Mouse (Mus musculus) forebrain, embryonic 11.5 days (tissue): ENCODE data around the gene Tanc1. TPM values are rescaled to one million over a fixed set of nuclear protein-coding genes. Genes with fewer than 3 reads are reported as not detected.
A peak's percentile ranks its signal among the peaks of the same experiment; 100 is the strongest.
"Not testable (repeated sequence)": the region's sequence is repeated elsewhere in the genome, so short reads cannot be mapped to it uniquely, and the experiment has no call there.

Experiments used
- ATAC-seq: fragments of 200-750 bp; cut with Nextera tagmentation; replicated peaks from 2 replicates; pipeline ENCODE4 v1.8.0; 2017; ENCODE audit warnings: moderate TSS enrichment; ENCODE audit not compliant: low FRiP score
- DNase-seq: peaks from one replicate; pipeline ENCODE4 v3.0.0-alpha.2; 2017; ENCODE audit warnings: low spot score
- H3K27ac ChIP-seq: fragments of 300-500 bp; sonication (generic); 2 replicates; pipeline ENCODE4 v1.5.1; 2014; ENCODE audit warnings: low read depth, low read length
- H3K27me3 ChIP-seq: fragments of 300-500 bp; sonication (generic); 2 replicates; pipeline ENCODE4 v1.6.1; 2014; ENCODE audit warnings: mild to moderate bottlenecking, low read length, mixed read lengths; ENCODE audit not compliant: control insufficient read depth, insufficient read depth
- H3K36me3 ChIP-seq: fragments of 300-500 bp; sonication (generic); 2 replicates; pipeline ENCODE4 v1.6.1; 2014; ENCODE audit warnings: mild to moderate bottlenecking, low read length, moderate library complexity, mixed read lengths; ENCODE audit not compliant: control insufficient read depth, insufficient read depth
- H3K4me1 ChIP-seq: fragments of 300-500 bp; sonication (generic); replicated peaks from 2 replicates; pipeline ENCODE4 v1.6.1; 2014; ENCODE audit warnings: low read length, mixed read lengths; ENCODE audit not compliant: control insufficient read depth, insufficient read depth
- H3K4me2 ChIP-seq: fragments of 300-500 bp; sonication (generic); 2 replicates; pipeline ENCODE4 v1.6.1; 2014; ENCODE audit warnings: low read depth, mild to moderate bottlenecking, low read length, moderate library complexity, mixed read lengths; ENCODE audit not compliant: severe bottlenecking
- H3K4me3 ChIP-seq: fragments of 300-500 bp; sonication (generic); 2 replicates; pipeline ENCODE4 v1.5.1; 2014; ENCODE audit warnings: low read depth, low read length
- H3K9ac ChIP-seq: fragments of 300-500 bp; sonication (generic); 2 replicates; pipeline ENCODE4 v1.6.1; 2014; ENCODE audit warnings: low read length
- H3K9me3 ChIP-seq: fragments of 300-500 bp; sonication (generic); 2 replicates; pipeline ENCODE4 v1.6.1; 2016; ENCODE audit warnings: low read length, mixed read lengths; ENCODE audit not compliant: control insufficient read depth
- WGBS: fragments of 180-500 bp; shearing (Covaris S2); extraction: QIAGEN DNeasy Blood & Tissue Kit; methylation state at CpG from one replicate; pipeline ENCODE4 v1.1.7; 2014; 5-methylcytosine and 5-hydroxymethylcytosine counted together
- polyA plus RNA-seq: library from polyadenylated mRNA; unstranded; fragments of >200 nt; fragmentation: Nextera tagmentation; extraction: Ambion mirVana; gene quantifications from 2 replicates; pipeline ENCODE4 v1.2.1, GENCODE M21; 2014

Tanc1 gene
- 21.0 and 22.7 TPM in 2 replicates for polyA plus RNA-seq

DNA sequence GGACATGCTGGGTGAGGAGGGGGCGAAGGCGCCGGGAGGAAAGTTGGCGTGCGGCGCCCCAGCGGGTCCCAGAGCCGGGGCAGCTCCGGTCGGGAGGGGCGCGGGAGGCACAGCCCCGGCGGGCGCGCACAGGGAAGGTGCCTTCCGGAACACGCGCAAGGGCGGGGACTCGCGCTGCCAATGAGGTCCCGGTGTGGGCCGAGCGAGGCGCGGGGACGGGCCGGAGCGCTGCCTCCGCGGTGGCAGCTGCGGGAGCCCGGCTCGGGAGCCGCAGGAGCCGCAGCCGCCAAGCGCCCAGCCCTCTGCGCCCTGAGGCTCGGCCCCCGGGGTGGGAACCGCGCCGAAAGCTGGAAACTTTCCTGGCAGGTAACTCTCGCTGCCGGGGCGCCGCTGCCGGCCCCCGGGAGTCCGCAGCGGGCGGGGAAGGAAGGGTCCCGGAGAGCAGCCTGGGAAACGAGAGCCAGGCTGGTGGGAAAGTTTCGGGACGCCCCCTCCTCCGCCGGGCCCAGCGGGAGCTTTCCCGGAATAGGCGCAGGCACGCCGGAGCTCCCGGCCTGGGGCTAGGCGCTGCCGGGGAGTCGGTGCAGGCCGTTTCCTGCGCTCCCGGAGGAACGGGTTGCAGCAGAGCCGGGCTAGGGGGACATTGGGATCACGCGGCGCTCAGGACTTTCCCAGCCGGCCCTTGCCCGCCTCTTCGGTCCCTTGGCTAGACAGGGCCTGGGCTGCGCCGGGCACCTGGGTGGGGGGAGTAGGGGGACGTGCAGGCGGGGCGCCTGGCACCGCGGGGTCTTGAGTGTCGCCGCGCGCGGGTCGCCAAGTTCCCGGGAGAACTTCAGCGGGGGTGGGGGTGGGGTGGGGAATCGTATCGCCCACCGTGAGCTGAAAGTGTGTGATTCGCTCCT lies at the start of gene Tanc1:
Tanc1 (plus strand) TSS at position 212 of the 902 bp plus-strand sequence.
- Histone ChIP-seq H3K9ac (peak within 1 kb of the TSS; percentile 89), H3K27me3 (no peaks in the 10 kb centered on the region), H3K4me2 (peak within 1 kb of the TSS; percentile 89), H3K9me3 (no peaks in the 10 kb centered on the region; the same call in 1 of the 2 replicates), H3K4me3 (peak within 1 kb of the TSS; percentile 70), H3K27ac (peak within 1 kb of the TSS; percentile 87), H3K4me1 (0 out of 2 replicates have a peak, but pooled peaks cover 10% of the 10 kb centered on the region), H3K36me3 (no peaks in the 10 kb centered on the region)
- WGBS, result 0% methylated on average over 93 of the region's 99 CpGs
- peak; percentile 92 for DNase-seq
- ATAC-seq, result peak; percentile 92

DNA sequence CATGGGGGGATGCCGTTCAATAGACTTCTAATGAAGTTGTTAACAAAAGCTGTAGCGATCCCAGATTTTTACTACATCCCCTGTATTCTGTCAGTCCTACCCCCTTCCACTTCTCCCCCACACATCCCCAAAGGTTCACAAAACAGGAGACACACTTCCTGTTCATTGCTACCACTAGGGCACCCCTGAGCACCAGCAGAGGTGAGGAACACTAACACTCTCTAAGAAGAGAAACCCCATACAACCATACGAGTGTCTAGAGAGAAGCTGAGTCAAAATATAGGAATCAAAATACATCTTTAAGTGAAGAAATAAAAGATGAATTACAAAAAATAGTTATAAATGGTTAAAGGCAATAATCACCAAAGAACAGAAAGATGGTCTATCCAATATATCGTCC lies 49.6 kb upstream of the Tanc1 start:
- Histone ChIP-seq H3K4me2 (no peak overlapping the region), H3K9me3 (no peaks in the 10 kb centered on the region; the same call in 1 of the 2 replicates), H3K36me3 (no peaks in the 10 kb centered on the region), H3K4me1 (no peaks in the 10 kb centered on the region), H3K4me3 (no peak overlapping the region), H3K27ac (no peak overlapping the region), H3K27me3 (no peaks in the 10 kb centered on the region), H3K9ac (no peak overlapping the region)
- 75% methylated on average over 4 of the region's 4 CpGs for WGBS
- DNase-seq (no peak), ATAC-seq (no peak)

DNA sequence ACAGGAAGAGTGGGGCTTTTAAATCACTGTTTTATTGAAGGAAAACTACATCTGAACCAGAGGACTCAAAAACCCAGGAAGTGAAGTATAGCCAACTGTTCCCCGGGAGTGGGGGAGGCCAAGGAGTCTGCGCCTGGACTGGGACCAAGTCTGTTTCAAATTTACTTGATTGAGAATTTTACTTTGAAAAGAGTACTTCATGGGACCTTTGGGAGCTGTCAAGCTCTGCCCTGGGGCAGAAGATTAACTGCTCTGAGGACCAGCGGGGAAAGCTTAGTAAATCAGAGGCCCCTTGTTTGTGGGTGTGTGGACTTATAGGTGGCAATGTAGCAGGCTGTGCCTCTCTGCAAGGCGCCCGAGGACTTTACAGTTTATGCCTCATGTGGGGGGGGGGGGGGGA lies 49.1 kb upstream of the Tanc1 start:
- H3K4me3 ChIP-seq, result no peak overlapping the region
- ATAC-seq (no peak), DNase-seq (no peak)
- no peaks in the 10 kb centered on the region for H3K36me3 ChIP-seq
- no peaks in the 10 kb centered on the region for H3K27me3 ChIP-seq
- H3K4me2 ChIP-seq, result no peak overlapping the region
- H3K9ac ChIP-seq, result no peak overlapping the region
- no peaks in the 10 kb centered on the region; the same call in 1 of the 2 replicates for H3K9me3 ChIP-seq
- WGBS, result 31% methylated on average over 5 of the region's 5 CpGs
- no peaks in the 10 kb centered on the region for H3K4me1 ChIP-seq
- no peak overlapping the region for H3K27ac ChIP-seq

DNA sequence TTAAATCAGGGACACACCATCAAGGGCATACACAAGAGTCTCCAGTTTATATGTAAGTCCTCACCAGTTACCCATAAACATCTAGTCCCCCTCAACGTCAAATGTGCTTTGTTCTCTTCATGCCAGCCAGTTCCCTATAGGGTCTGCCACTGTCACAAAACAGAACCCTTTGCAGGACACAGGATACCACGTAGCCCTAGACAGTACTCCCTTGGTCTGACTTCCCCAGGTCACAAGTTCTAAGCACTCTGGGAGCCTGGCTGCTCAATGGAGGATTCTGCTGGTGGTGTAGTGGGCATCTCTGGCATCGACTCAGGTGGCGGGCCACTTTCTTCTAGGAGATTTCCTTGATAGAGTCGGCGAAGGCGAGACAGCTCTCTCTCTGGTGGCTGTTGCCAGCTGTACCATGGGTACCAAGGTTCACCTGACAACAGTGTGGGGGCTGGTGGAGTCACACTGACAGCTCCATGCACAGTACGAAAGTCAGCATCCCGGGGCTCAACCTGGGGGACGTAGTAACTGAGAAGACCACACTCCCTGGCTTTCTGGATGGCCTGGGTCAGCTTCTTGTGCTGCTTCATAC lies 47.7 kb upstream of the Tanc1 start:
- not testable (repeated sequence) for H3K4me2 ChIP-seq, DNase-seq, H3K27me3 ChIP-seq, ATAC-seq, H3K4me3 ChIP-seq, H3K9me3 ChIP-seq, H3K4me1 ChIP-seq, H3K27ac ChIP-seq, H3K36me3 ChIP-seq, H3K9ac ChIP-seq
- 97% methylated on average over 3 of the region's 10 CpGs for WGBS

DNA sequence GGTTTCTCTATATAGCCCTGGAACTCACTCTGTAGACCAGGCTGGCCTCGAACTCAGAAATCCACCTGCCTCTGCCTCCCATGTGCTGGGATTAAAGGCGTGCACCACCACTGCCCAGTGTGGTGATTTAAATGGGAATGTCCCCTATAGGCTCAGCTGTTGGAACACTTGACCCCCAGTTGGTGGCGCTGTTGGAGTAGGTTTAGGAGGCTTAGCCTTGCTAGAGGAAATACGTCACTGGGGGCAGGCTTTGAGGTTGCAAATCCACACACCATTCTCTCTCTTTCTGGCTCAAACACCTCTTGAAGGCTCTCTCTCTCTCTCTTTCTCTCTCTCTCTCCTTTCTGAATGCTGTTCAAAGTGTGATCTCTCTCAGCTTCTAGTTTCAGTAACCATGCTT lies 46.9 kb upstream of the Tanc1 start:
- no peak overlapping the region for H3K4me2 ChIP-seq
- no peak overlapping the region for H3K27ac ChIP-seq
- WGBS, result 82% methylated on average over 4 of the region's 4 CpGs
- no peak overlapping the region for H3K4me3 ChIP-seq
- ATAC-seq (no peak), DNase-seq (no peak)
- no peak overlapping the region for H3K9ac ChIP-seq
- no peaks in the 10 kb centered on the region for H3K36me3 ChIP-seq
- peaks cover 4% of the 10 kb centered on the region; the same call in 1 of the 2 replicates for H3K9me3 ChIP-seq
- no peaks in the 10 kb centered on the region for H3K4me1 ChIP-seq
- no peaks in the 10 kb centered on the region for H3K27me3 ChIP-seq

DNA sequence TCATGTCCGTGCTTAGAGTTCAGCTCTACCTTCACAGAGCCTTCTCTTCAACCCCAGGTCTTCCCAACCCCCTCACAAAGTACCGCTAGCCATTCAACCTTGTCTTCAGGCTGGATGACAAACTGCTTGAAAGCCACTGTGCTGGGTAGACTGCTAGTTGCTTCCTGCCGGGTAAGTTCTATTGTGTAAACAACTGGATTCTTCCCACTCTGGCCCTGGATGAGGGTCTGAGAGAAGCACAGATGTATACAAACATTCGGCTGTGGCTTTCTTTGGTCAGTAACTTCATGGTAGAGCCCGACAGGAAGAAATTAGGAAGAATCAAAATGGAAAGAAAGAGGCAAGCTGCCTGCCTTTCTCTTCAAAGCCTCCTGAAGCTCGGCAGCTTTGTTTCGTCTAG lies 30.9 kb upstream of the Tanc1 start:
- H3K4me1 ChIP-seq, result no peaks in the 10 kb centered on the region
- H3K27ac ChIP-seq, result no peak overlapping the region
- DNase-seq, result no peak
- WGBS, result 53% methylated on average over 7 of the region's 7 CpGs
- no peaks in the 10 kb centered on the region for H3K9me3 ChIP-seq
- H3K36me3 ChIP-seq, result no peaks in the 10 kb centered on the region
- no peak overlapping the region for H3K9ac ChIP-seq
- ATAC-seq, result no peak
- H3K4me3 ChIP-seq, result no peak overlapping the region
- no peaks in the 10 kb centered on the region for H3K27me3 ChIP-seq
- H3K4me2 ChIP-seq, result no peak overlapping the region

DNA sequence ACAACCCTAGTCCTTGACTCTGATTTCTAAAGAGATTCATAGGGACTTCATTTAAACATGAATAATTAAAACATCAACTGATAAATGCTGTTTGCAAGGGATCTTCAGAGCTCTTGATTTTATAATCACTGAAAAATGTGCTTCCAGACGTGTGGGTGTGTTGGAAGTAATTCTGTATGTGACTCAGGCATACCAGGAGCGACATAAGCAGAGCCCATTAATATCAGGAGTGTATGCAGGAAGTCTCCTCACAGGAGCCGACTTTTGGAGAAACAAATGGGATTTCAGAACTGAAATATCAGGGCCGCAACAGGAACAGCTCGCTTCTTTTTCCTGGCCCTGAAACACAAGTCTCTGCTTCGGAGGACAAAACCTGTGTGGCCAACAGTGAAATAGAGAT lies 27.9 kb upstream of the Tanc1 start:
- H3K27me3 ChIP-seq, result no peaks in the 10 kb centered on the region

DNA sequence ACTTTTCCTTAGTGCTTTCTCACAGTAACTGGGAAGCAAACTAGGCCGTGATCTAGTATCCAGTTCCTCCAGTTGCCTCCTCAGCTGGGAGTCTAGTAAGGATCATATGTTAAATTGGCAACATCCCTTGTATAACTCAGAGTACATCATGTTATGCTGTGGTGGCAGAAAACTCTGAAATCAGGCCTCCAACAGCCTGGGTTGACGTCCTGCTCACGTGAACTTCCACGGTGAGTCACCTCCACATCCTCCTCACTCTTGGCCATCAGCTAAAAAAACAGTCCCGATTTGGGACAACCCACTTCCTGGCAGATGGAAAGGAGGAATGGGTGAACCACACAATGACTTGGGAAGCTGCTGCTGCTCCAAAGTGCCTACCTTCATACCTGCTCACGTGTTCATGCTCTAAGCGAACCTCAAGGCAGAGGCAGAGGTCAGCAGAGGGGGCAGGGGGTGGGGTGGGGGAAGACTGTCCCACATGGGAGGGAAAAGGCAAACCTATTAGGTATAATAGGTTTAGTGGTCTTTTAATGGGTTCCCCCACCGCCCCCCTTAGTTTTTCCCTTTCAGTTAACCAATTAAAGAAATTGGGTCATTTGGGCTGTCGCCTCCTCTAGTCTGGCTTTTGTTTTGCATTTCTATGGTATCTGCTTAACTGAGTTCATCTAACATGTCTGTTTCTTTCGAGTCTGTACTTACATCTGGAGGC lies 24.3 kb upstream of the Tanc1 start:
- DNase-seq (no peak), ATAC-seq (no peak)
- H3K27me3 ChIP-seq, result no peaks in the 10 kb centered on the region
- no peak overlapping the region for H3K4me3 ChIP-seq
- no peak overlapping the region for H3K27ac ChIP-seq
- H3K4me2 ChIP-seq, result no peak overlapping the region
- no peaks in the 10 kb centered on the region for H3K9me3 ChIP-seq
- no peaks in the 10 kb centered on the region for H3K4me1 ChIP-seq
- no peak overlapping the region for H3K9ac ChIP-seq
- WGBS, result 64% methylated on average over 10 of the region's 10 CpGs
- no peaks in the 10 kb centered on the region for H3K36me3 ChIP-seq

More for the DNA sequence above, 27.9 kb upstream of the Tanc1 start:
- no peaks in the 10 kb centered on the region for H3K36me3 ChIP-seq
- no peak overlapping the region for H3K4me3 ChIP-seq
- H3K27ac ChIP-seq, result no peak overlapping the region
- WGBS, result 92% methylated on average over 6 of the region's 6 CpGs
- H3K4me2 ChIP-seq, result no peak overlapping the region
- DNase-seq (no peak), ATAC-seq (no peak)
- H3K9ac ChIP-seq, result no peak overlapping the region
- no peaks in the 10 kb centered on the region for H3K4me1 ChIP-seq
- no peaks in the 10 kb centered on the region for H3K9me3 ChIP-seq
